ENCODE assay signal across 18 mouse cellular contexts in the genomic region with DNA sequence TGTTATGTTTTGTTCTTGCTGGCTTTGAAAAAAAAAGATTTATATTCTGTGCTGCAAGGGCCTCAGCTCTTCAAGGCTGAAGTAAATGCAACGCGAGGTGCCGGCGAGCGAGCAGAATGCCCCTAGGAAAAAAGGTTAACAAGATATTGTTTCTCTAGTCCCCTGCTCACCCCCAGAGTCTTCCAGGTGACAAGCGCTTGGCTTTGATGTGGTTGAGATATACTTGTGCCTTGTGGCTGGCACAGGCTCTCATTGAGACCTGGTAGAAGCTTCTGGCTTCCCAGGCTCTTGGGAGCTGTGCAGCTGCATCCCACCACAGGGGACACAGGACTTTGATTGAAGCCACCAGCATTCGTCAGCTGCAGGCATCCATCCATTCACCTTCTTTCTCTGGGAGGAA.
DNase-seq lines count a peak whose midpoint lies in the region; ATAC-seq lines count a peak whose summit lies in the region.
"Had no signal": no experiment of that assay in that cellular context is flagged by ENCODE, and none has a peak within 500 bp of the region (broad histone marks: within the 10 kb centered on the region; RNA-seq: fewer than 3 reads in every experiment).

No protein-coding gene starts in this region.

- no peaks in the 10 kb centered on the region for H3K27me3 ChIP-seq in midbrain, embryonic 15.5 days (replicated peaks)
- H3K27me3 ChIP-seq: embryonic facial prominence, embryonic 15.5 days; forebrain, embryonic 12.5 days had no signal

- peak; percentile 55; the same call in 1 of the 2 replicates for ATAC-seq in midbrain, embryonic 15.5 days (replicated peaks)

- H3K4me3 ChIP-seq in midbrain, embryonic 15.5 days: no peak overlapping the region
- H3K4me3 ChIP-seq: embryonic facial prominence, embryonic 15.5 days; forebrain, embryonic 12.5 days had no signal

- H3K36me3 ChIP-seq in midbrain, embryonic 15.5 days (replicated peaks): no peaks in the 10 kb centered on the region
- H3K36me3 ChIP-seq: embryonic facial prominence, embryonic 15.5 days; forebrain, embryonic 12.5 days had no signal

- peak; percentile 27 for DNase-seq in heart, adult 11 months
- DNase-seq in heart, postnatal 4 days: no peak
- DNase-seq in CD4-positive, CD25-positive, alpha-beta regulatory T cell, adult 2 months (ENCODE audit: low read depth, low spot score): peak; percentile 51
- peak; percentile 67 to 77 for DNase-seq in thymus, postnatal 10 days (ENCODE audit: low spot score in 2 of 2)
- no peak for DNase-seq in heart, postnatal 36 days
- DNase-seq in urinary bladder, postnatal 10 days (ENCODE audit: low spot score): no peak
- no peak for DNase-seq in layer of hippocampus, adult 8-10 months (ENCODE audit: low spot score in 2 of 2)
- DNase-seq: adrenal gland, adult 2 months; cerebellum, adult 18-20 months; kidney, adult 11 months; kidney, postnatal 25 days; left cerebral cortex, postnatal 4 days had no signal

- H3K27ac ChIP-seq in midbrain, embryonic 15.5 days: 0 out of 2 replicates have a peak overlapping the region, but pooled peaks have one; percentile 32
- H3K27ac ChIP-seq: embryonic facial prominence, embryonic 15.5 days; forebrain, embryonic 12.5 days; stomach, postnatal 0 days had no signal

- no peaks in the 10 kb centered on the region for H3K9me3 ChIP-seq in midbrain, embryonic 15.5 days
- H3K9me3 ChIP-seq: embryonic facial prominence, embryonic 15.5 days; forebrain, embryonic 12.5 days had no signal

- intact Hi-C loops in heart, postnatal 36 days (cut with DNase I): no loop called here

- no peak overlapping the region for H3K9ac ChIP-seq in midbrain, embryonic 15.5 days
- H3K9ac ChIP-seq: embryonic facial prominence, embryonic 15.5 days; forebrain, embryonic 12.5 days; lung, embryonic 14.5 days had no signal

- WGBS in midbrain, embryonic 15.5 days: 49% methylated on average over 7 of the region's 7 CpGs

- H3K4me2 ChIP-seq in midbrain, embryonic 15.5 days: no peak overlapping the region
- H3K4me2 ChIP-seq: embryonic facial prominence, embryonic 15.5 days; forebrain, embryonic 12.5 days; liver, embryonic 11.5 days; lung, embryonic 14.5 days had no signal

- peaks cover 5% of the 10 kb centered on the region for H3K4me1 ChIP-seq in midbrain, embryonic 15.5 days

Comparison
In these comparisons a context has a peak if more than half of its experiments do, and no peak if none do; other contexts are left out.
1. DNase-seq: peak in heart, adult 11 months (single experiment), CD4-positive, CD25-positive, alpha-beta regulatory T cell, adult 2 months (single experiment) and thymus, postnatal 10 days (2 of 2); none in heart, postnatal 4 days (single experiment), heart, postnatal 36 days (0 of 2), urinary bladder, postnatal 10 days (single experiment) and layer of hippocampus, adult 8-10 months (0 of 2).